Mouse (Mus musculus) heart, embryonic 10.5 days (tissue): ENCODE data around the gene Rpl14. TPM values are rescaled to one million over a fixed set of nuclear protein-coding genes. Genes with fewer than 3 reads are reported as not detected.

Experiments
- DNase-seq: peaks from one replicate; pipeline ENCODE4 v3.0.0-alpha.2; 2017; ENCODE audit warnings: low spot score
- H3K27ac ChIP-seq: fragments of 300-500 bp; sonication (generic); 2 replicates; pipeline ENCODE4 v1.5.1; 2016; ENCODE audit warnings: mild to moderate bottlenecking
- H3K27me3 ChIP-seq: fragments of 300-500 bp; sonication (generic); 2 replicates; pipeline ENCODE4 v1.6.1; 2016; ENCODE audit warnings: mild to moderate bottlenecking; ENCODE audit not compliant: poor library complexity, insufficient read depth, severe bottlenecking
- H3K36me3 ChIP-seq: fragments of 300-500 bp; sonication (generic); 2 replicates; pipeline ENCODE4 v1.6.1; 2016; ENCODE audit warnings: mild to moderate bottlenecking, moderate library complexity
- H3K4me1 ChIP-seq: fragments of 300-500 bp; sonication (generic); 2 replicates; pipeline ENCODE4 v1.6.1; 2016; ENCODE audit warnings: mild to moderate bottlenecking
- H3K4me3 ChIP-seq: fragments of 300-500 bp; sonication (generic); 2 replicates; pipeline ENCODE4 v1.5.1; 2016; ENCODE audit warnings: mild to moderate bottlenecking, moderate library complexity
- H3K9me3 ChIP-seq: fragments of 300-500 bp; sonication (generic); 2 replicates; pipeline ENCODE4 v1.6.1; 2016; ENCODE audit warnings: mild to moderate bottlenecking, moderate library complexity
- WGBS: fragments of 180-500 bp; shearing (Covaris S2); methylation state at CpG from one replicate; pipeline ENCODE4 v1.1.7; 2016; 5-methylcytosine and 5-hydroxymethylcytosine counted together
- polyA plus RNA-seq: library from polyadenylated mRNA; unstranded; fragments of >200 nt; fragmentation: Nextera tagmentation; extraction: Ambion mirVana; gene quantifications from 2 replicates; pipeline ENCODE4 v1.2.1, GENCODE M21; 2016

Gene Rpl14
- polyA plus RNA-seq, 1 experiment from 2014 or later: 638 TPM

GRCm38 (mm10) chr9:120577706-120578405, 6.6 kb downstream of the Rpl14 start:
- peak overlapping the region; percentile 90 for H3K27ac ChIP-seq
- no peaks in the 10 kb centered on the region for H3K27me3 ChIP-seq
- peaks cover 30% of the 10 kb centered on the region for H3K4me1 ChIP-seq
- H3K9me3 ChIP-seq: no peaks in the 10 kb centered on the region
- H3K4me3 ChIP-seq: peak overlapping the region; percentile 72
- WGBS: 56% methylated on average over 12 of the region's 12 CpGs
- no peak for DNase-seq
- H3K36me3 ChIP-seq: peaks cover 35% of the 10 kb centered on the region

- H3K9me3 ChIP-seq: no peaks in the 10 kb centered on the region
- no peaks in the 10 kb centered on the region for H3K27me3 ChIP-seq
- 60% methylated on average over 6 of the region's 6 CpGs for WGBS
- H3K4me3 ChIP-seq: no peak overlapping the region
- no peak for DNase-seq
- peaks cover 27% of the 10 kb centered on the region for H3K36me3 ChIP-seq
- peaks cover 32% of the 10 kb centered on the region for H3K4me1 ChIP-seq
- H3K27ac ChIP-seq: no peak overlapping the region
Observed at GRCm38 (mm10) chr9:120578701-120579100, 7.5 kb downstream of the Rpl14 start.

GRCm38 (mm10) chr9:120579808-120580207, 8.6 kb downstream of the Rpl14 start:
- Histone ChIP-seq H3K9me3 (no peaks in the 10 kb centered on the region), H3K27me3 (no peaks in the 10 kb centered on the region), H3K27ac (no peak overlapping the region), H3K36me3 (peaks cover 16% of the 10 kb centered on the region), H3K4me1 (peaks cover 32% of the 10 kb centered on the region), H3K4me3 (no peak overlapping the region)
- no peak for DNase-seq
- 77% methylated on average over 7 of the region's 7 CpGs for WGBS

- WGBS: 16% methylated on average over 21 of the region's 21 CpGs
Observed at GRCm38 (mm10) chr9:120581941-120582618, 10.8 kb downstream of the Rpl14 start.

GRCm38 (mm10) chr9:120582619-120583308, 11.5 kb downstream of the Rpl14 start:
- peaks cover 27% of the 10 kb centered on the region for H3K4me1 ChIP-seq
- peak overlapping the region; percentile 83 for H3K27ac ChIP-seq
- H3K27me3 ChIP-seq: no peaks in the 10 kb centered on the region
- 14% methylated on average over 28 of the region's 28 CpGs for WGBS
- no peaks in the 10 kb centered on the region for H3K9me3 ChIP-seq
- peak overlapping the region; percentile 58 for H3K4me3 ChIP-seq
- DNase-seq: peak; percentile 94
- H3K36me3 ChIP-seq: no peaks in the 10 kb centered on the region

More at GRCm38 (mm10) chr9:120581941-120582618, 10.8 kb downstream of the Rpl14 start:
- Histone ChIP-seq H3K27me3 (no peaks in the 10 kb centered on the region), H3K9me3 (no peaks in the 10 kb centered on the region), H3K27ac (peak overlapping the region; percentile 83), H3K4me3 (peak overlapping the region; percentile 58), H3K4me1 (peaks cover 32% of the 10 kb centered on the region), H3K36me3 (no peaks in the 10 kb centered on the region)
- DNase-seq: peak; percentile 81

- no peaks in the 10 kb centered on the region for H3K27me3 ChIP-seq
- H3K4me3 ChIP-seq: peak overlapping the region; percentile 58
- 71% methylated on average over 3 of the region's 3 CpGs for WGBS
- no peaks in the 10 kb centered on the region for H3K9me3 ChIP-seq
- no peak for DNase-seq
- H3K36me3 ChIP-seq: no peaks in the 10 kb centered on the region
- peaks cover 22% of the 10 kb centered on the region for H3K4me1 ChIP-seq
- H3K27ac ChIP-seq: peak overlapping the region; percentile 83
Observed at GRCm38 (mm10) chr9:120583314-120583713, 12.1 kb downstream of the Rpl14 start.

- no peaks in the 10 kb centered on the region for H3K9me3 ChIP-seq
- H3K27ac ChIP-seq: no peak overlapping the region
- no peaks in the 10 kb centered on the region for H3K36me3 ChIP-seq
- peak; percentile 87 for DNase-seq
- 13% methylated on average over 3 of the region's 3 CpGs for WGBS
- H3K4me3 ChIP-seq: no peak overlapping the region
- H3K4me1 ChIP-seq: peaks cover 18% of the 10 kb centered on the region
- no peaks in the 10 kb centered on the region for H3K27me3 ChIP-seq
Observed at GRCm38 (mm10) chr9:120586546-120586945, 15.3 kb downstream of the Rpl14 start.

- no peak overlapping the region for H3K27ac ChIP-seq
- H3K9me3 ChIP-seq: no peaks in the 10 kb centered on the region
- no peaks in the 10 kb centered on the region for H3K36me3 ChIP-seq
- H3K4me3 ChIP-seq: no peak overlapping the region
- no peaks in the 10 kb centered on the region for H3K27me3 ChIP-seq
- DNase-seq: peak; percentile 91
- H3K4me1 ChIP-seq: no peaks in the 10 kb centered on the region
- WGBS: 2% methylated on average over 9 of the region's 9 CpGs
Observed at GRCm38 (mm10) chr9:120591490-120591889, 20.2 kb downstream of the Rpl14 start.

GRCm38 (mm10) chr9:120593383-120594101, 22.3 kb downstream of the Rpl14 start:
- H3K4me1 ChIP-seq: no peaks in the 10 kb centered on the region
- no peaks in the 10 kb centered on the region for H3K27me3 ChIP-seq
- H3K4me3 ChIP-seq: no peak overlapping the region
- H3K36me3 ChIP-seq: no peaks in the 10 kb centered on the region
- no peaks in the 10 kb centered on the region for H3K9me3 ChIP-seq
- WGBS: 61% methylated on average over 9 of the region's 9 CpGs
- H3K27ac ChIP-seq: no peak overlapping the region
- no peak for DNase-seq

- H3K9me3 ChIP-seq: no peaks in the 10 kb centered on the region
- no peak for DNase-seq
- no peak overlapping the region for H3K4me3 ChIP-seq
- no peak overlapping the region for H3K27ac ChIP-seq
- H3K27me3 ChIP-seq: no peaks in the 10 kb centered on the region
- WGBS: 63% methylated on average over 6 of the region's 6 CpGs
- no peaks in the 10 kb centered on the region for H3K36me3 ChIP-seq
- H3K4me1 ChIP-seq: no peaks in the 10 kb centered on the region
Observed at GRCm38 (mm10) chr9:120594839-120595238, 23.6 kb downstream of the Rpl14 start.

GRCm38 (mm10) chr9:120595306-120595705, 24.1 kb downstream of the Rpl14 start:
- 69% methylated on average over 4 of the region's 4 CpGs for WGBS
- no peaks in the 10 kb centered on the region for H3K9me3 ChIP-seq
- no peak for DNase-seq
- H3K27ac ChIP-seq: no peak overlapping the region
- H3K36me3 ChIP-seq: no peaks in the 10 kb centered on the region
- no peaks in the 10 kb centered on the region for H3K4me1 ChIP-seq
- no peaks in the 10 kb centered on the region for H3K27me3 ChIP-seq
- no peak overlapping the region for H3K4me3 ChIP-seq

- Histone ChIP-seq H3K27me3 (no peaks in the 10 kb centered on the region), H3K36me3 (no peaks in the 10 kb centered on the region), H3K4me1 (peaks cover 28% of the 10 kb centered on the region), H3K27ac (peak overlapping the region; percentile 5; the same call in 1 of the 2 replicates), H3K4me3 (peak overlapping the region; percentile 24; the same call in 1 of the 2 replicates), H3K9me3 (no peaks in the 10 kb centered on the region)
- WGBS: 24% methylated on average over 17 of the region's 17 CpGs
- peak; percentile 86 for DNase-seq
Observed at GRCm38 (mm10) chr9:120601488-120602171, 30.4 kb downstream of the Rpl14 start.
